Mouse (Mus musculus): Measurements from ENCODE around the gene Ino80d.

DNA sequence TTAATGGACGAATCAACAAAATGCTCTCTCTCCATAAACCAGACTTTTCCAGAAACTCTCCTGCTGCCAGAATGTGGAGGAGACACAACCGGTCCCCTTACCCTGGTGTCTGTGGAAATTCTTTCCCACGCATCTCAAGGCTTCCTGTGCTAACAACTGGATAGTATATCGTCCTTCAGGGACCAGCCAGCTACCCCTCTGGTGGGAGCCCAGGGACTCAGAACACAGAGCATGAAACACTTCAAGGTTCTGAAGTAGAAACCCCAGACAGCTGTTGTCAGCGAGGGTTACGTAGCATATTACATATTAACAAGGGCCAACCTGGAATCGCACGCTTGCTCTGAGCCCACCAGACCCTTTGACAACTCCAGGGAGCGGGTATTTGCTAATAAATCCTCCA is 163.9 kb downstream of the Ino80d start:
- TF ChIP-seq EP300 (IDR thresholded peaks at IDR 0.05; ENCODE audit: low read depth) (no peak), CTCF (IDR thresholded peaks at IDR 0.05; ENCODE audit: low read depth) (no peak)

All from heart, postnatal 0 days (tissue).